Mouse (Mus musculus) CD4-positive, CD25-positive, alpha-beta regulatory T cell (primary cell): ENCODE measurements around the gene Mis18a. TPM values are rescaled to one million over a fixed set of nuclear protein-coding genes. Genes with fewer than 3 reads are reported as not detected.

Source experiments
- polyA plus RNA-seq: library from polyadenylated mRNA; unstranded; fragments of 100-300 nt; shearing (Covaris generic); gene quantifications from one replicate; pipeline ENCODE4 v1.2.1, GENCODE M21; 2017

The Mis18a gene
- polyA plus RNA-seq = 62.3 TPM

GRCm38 (mm10) chr16:90727233-90728115 is at the start of gene Mis18a:
Mis18a (minus strand) TSS chr16:90727404.

GRCm38 (mm10) chr16:90738092-90738956 is 11.1 kb upstream of the Mis18a start, which contains the start of gene Mrap:
Mrap (plus strand) TSS chr16:90738207.

Other genes with a start within 250 kb of the Mis18a start
- not detected for gene Mrap, start 10.8 kb upstream of the Mis18a start, polyA plus RNA-seq
- 18.4 TPM for gene Urb1, start 83.0 kb upstream of the Mis18a start, polyA plus RNA-seq
- not detected for gene Eva1c, start 99.3 kb upstream of the Mis18a start, polyA plus RNA-seq
- 46.9 TPM for gene Cfap298, start 207.7 kb upstream of the Mis18a start, polyA plus RNA-seq